Mouse (Mus musculus): ENCODE measurements at regions not wholly inside any gene's neighbourhood (a gene's known extent, or its start where the extent isn't known, plus 50 kb on each side); places are given as distances from the start of the nearest gene placed in this dataset.

DNA sequence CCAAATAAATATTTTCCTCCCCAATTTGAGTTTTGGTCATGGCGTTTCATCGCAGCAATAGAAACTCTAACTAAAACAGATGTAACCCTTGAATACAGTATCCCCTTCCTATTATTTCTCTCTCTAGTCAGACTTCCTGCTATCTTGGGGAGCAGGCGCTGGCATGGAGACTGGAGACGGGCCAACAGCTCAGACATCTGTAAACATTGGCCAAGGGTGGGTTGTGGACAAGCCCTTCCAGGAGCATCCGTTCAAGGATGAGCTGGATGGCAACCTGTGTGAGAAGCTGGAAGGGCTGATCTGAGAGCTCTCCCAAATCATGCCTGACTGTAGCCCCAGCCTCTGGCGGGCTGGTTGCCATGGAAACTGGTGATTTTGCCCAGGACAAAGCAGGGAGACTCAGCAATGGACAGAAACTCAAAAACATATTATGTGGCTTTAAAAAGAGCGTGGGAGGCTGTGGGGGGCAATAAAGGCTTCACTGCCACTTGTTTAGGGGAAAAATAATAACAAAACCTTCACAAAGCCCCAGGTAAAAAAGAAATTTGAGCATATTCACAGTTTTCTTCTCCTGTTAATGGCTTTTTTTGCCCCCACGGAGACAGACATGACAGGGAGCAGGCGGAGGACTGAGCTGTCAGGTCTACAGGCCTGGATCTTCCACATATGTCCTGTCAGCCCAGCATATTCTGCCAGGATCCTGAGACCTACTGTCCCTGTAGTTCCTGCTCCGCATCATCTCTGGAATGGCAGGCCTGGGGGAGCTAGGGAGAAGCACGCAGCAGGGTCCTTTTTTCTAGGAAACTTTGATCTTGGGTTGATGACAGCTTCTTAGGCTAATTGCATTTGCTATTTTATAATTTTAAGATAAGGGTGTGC lies 113.0 kb downstream of the Chst1 start:
- H3K27me3 ChIP-seq (ENCODE audit: insufficient read depth, poor library complexity, severe bottlenecking): peaks cover 10% of the 10 kb centered on the region; the same call in 1 of the 2 replicates
- WGBS: 62% methylated on average over 11 of the region's 11 CpGs
- DNase-seq (ENCODE audit: low spot score): peak; percentile 31
- H3K4me1 ChIP-seq (replicated peaks): peaks cover 28% of the 10 kb centered on the region
- H3K9me3 ChIP-seq: no peaks in the 10 kb centered on the region
- no peak overlapping the region for H3K4me3 ChIP-seq
- H3K36me3 ChIP-seq: no peaks in the 10 kb centered on the region
- peak overlapping the region; percentile 20; the same call in 1 of the 2 replicates for H3K27ac ChIP-seq

DNA sequence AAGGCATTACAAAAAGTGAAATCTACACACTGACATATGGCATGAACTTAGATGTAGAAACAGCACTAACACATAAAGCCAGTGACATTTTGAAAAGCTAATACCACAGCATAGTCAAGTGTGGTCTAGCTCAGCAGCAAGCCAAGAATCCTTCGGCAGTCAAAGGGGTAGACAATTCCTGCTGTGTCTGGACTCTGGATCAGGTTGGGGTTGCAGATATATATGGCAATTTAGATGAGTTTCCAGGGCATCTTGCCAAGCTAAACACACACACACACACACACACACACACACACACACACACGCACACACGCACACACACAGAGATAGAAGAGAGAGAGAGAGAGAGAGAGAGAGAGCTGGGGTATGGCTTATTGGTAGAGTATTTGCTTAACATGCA lies 118.2 kb downstream of the Chst1 start:
- Histone ChIP-seq H3K4me3 (no peak overlapping the region), H3K36me3 (no peaks in the 10 kb centered on the region), H3K27ac (no peak overlapping the region), H3K27me3 (ENCODE audit: insufficient read depth, poor library complexity, severe bottlenecking) (no peaks in the 10 kb centered on the region), H3K4me1 (replicated peaks) (peaks cover 3% of the 10 kb centered on the region), H3K9me3 (no peaks in the 10 kb centered on the region)
- 75% methylated on average over 3 of the region's 3 CpGs for WGBS
- DNase-seq (ENCODE audit: low spot score): no peak

DNA sequence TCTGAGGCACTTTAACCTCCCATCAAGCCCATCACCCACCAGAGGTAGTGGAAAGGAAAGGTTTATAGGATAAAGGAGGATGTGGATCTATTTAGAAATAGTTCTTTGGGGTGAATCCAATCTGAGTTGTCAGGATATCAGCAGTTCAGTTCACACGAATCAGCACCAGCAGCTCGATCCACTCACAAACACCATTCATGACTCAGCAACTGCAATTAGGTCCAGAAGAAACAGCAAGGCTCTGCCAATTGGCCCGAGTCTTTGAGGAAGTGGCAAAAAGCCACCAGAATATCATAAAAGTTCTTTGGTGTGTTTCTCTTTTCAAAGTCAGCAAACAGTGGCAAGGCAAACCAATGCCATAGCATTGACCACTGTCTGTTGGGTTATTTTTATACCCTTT lies 122.4 kb downstream of the Chst1 start:
- Histone ChIP-seq H3K9me3 (no peaks in the 10 kb centered on the region), H3K4me3 (no peak overlapping the region), H3K27me3 (ENCODE audit: insufficient read depth, poor library complexity, severe bottlenecking) (no peaks in the 10 kb centered on the region), H3K27ac (no peak overlapping the region), H3K4me1 (replicated peaks) (peaks cover 13% of the 10 kb centered on the region), H3K36me3 (no peaks in the 10 kb centered on the region)
- 90% methylated on average over 3 of the region's 3 CpGs for WGBS
- DNase-seq (ENCODE audit: low spot score): no peak

DNA sequence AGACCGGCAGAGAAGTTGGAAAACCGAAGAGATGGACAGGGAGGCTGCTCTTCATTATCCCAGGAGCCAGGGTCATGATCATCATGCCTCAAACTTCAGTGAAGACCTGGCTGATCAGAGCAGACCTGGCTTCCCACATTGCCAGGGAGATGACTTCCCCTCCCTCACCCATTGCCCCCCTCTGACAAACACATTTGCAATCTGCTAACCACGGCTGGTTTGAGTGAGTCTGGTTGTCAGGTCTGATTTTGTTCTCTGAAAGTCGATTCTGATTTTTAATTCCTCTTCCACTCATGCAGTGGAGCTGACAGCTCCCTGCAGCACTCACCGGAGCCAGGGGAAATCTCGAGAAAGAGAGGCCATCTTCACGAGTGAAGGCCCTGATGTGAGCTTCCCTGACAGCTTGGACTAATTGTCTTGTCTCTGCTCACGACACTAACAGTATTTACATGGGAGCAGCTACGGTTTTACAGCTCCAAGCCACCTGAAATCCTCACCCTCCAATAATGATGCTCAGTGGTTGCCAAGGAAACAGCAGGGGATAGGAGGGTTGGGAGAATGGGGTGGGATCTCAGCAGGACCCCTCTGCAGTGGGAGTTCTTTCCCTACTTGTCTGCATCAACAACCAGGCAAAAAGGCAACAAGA lies 124.2 kb downstream of the Chst1 start:
- Histone ChIP-seq H3K27ac (no peak overlapping the region), H3K27me3 (ENCODE audit: insufficient read depth, poor library complexity, severe bottlenecking) (no peaks in the 10 kb centered on the region), H3K4me3 (no peak overlapping the region), H3K9me3 (no peaks in the 10 kb centered on the region), H3K36me3 (no peaks in the 10 kb centered on the region), H3K4me1 (replicated peaks) (peaks cover 19% of the 10 kb centered on the region)
- 49% methylated on average over 9 of the region's 9 CpGs for WGBS
- no peak for DNase-seq (ENCODE audit: low spot score)

DNA sequence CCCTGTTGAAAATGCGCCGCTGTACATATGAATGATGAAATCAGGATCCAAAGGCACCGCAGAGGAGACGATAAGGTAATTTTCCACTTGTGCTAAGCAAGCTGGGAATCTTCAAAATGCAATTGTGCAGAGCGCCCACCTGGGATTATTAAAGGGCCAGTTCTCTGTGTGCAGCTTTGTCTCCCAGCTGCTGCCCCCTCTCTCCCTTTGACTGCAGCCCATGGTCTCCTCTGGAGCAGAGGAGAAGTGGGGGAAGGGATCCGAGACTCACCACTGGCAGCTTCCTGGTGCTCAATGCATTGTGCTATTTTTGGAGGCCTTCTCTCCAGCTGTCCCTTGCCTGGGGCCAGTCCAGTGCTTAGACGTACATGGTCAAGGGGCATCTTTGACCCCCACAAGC lies 127.1 kb downstream of the Chst1 start:
- Histone ChIP-seq H3K36me3 (no peaks in the 10 kb centered on the region), H3K4me1 (replicated peaks) (peaks cover 19% of the 10 kb centered on the region), H3K27ac (peak overlapping the region; percentile 81), H3K4me3 (no peak overlapping the region), H3K27me3 (ENCODE audit: insufficient read depth, poor library complexity, severe bottlenecking) (peaks cover 4% of the 10 kb centered on the region; the same call in 1 of the 2 replicates), H3K9me3 (no peaks in the 10 kb centered on the region)
- no peak for DNase-seq (ENCODE audit: low spot score)
- 59% methylated on average over 7 of the region's 7 CpGs for WGBS

DNA sequence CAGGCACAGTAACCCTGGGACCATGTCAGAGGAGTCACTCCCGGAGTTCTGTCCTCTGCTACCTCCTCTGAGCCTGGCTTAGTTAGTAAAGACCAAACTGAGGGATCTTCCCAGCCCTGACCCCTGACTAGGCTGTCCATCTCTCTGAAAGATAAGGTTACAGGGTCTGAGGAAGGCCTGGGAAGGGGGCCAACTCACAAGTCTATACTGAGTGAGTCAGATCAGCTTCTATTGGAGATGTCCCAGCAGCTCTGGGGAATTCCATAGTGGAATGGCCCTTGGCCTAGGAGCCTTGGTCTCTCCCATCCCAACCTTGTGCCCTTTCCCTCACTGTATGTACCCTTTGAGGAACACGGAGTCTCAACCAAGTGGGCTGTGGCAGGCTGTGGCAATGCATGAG lies 127.7 kb downstream of the Chst1 start:
- Histone ChIP-seq H3K36me3 (no peaks in the 10 kb centered on the region), H3K9me3 (no peaks in the 10 kb centered on the region), H3K4me3 (no peak overlapping the region), H3K4me1 (replicated peaks) (peaks cover 22% of the 10 kb centered on the region), H3K27ac (peak overlapping the region; percentile 81), H3K27me3 (ENCODE audit: insufficient read depth, poor library complexity, severe bottlenecking) (peaks cover 4% of the 10 kb centered on the region; the same call in 1 of the 2 replicates)
- WGBS: 92% methylated on average over 2 of the region's 2 CpGs
- no peak for DNase-seq (ENCODE audit: low spot score)

DNA sequence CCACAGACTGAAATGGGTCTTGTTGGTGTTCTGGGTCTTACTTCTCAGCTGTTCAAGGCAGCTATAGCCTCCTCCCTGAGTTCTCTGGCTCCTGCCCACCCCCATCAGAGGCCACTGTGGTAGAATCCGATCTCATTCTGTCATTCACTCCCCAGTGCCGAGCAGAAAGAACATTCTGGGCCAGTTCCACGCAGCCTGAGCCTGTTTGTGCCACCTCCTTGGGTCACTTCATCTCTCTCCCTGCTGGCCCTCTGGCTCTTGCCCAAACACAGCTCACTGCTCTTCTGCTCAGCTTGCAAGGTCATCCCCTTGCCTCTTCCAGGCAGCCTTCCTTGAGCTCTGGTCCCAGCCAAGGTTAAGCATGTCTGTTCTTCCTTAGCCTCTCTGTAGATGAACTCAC lies 128.9 kb downstream of the Chst1 start:
- Histone ChIP-seq H3K27me3 (ENCODE audit: insufficient read depth, poor library complexity, severe bottlenecking) (peaks cover 4% of the 10 kb centered on the region; the same call in 1 of the 2 replicates), H3K36me3 (no peaks in the 10 kb centered on the region), H3K4me1 (replicated peaks) (peaks cover 24% of the 10 kb centered on the region), H3K27ac (no peak overlapping the region), H3K4me3 (no peak overlapping the region), H3K9me3 (no peaks in the 10 kb centered on the region)
- DNase-seq (ENCODE audit: low spot score): no peak
- WGBS: 79% methylated on average over 3 of the region's 3 CpGs

DNA sequence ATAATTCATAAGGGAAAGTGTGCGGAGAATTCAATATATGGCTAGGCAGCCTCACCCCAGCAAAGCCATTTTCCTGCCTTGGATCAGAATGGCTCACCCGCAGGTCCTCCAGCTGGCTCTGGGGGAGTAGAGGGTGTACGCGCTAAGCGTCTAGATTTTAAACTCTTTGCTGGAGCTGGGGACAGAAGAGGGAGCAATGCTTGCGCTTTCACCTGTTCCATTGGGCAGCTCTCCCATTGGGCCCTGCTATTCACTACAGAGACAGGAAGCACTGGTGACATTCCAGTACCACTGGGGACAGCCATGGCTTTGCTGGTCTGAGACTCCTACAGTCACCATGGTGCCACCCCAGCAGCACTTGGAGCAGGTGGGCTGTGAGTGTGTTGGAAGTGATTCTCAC lies 130.9 kb downstream of the Chst1 start:
- Histone ChIP-seq H3K4me3 (no peak overlapping the region), H3K36me3 (no peaks in the 10 kb centered on the region), H3K9me3 (no peaks in the 10 kb centered on the region), H3K27me3 (ENCODE audit: insufficient read depth, poor library complexity, severe bottlenecking) (peaks cover 4% of the 10 kb centered on the region; the same call in 1 of the 2 replicates), H3K4me1 (replicated peaks) (peaks cover 21% of the 10 kb centered on the region), H3K27ac (no peak overlapping the region)
- DNase-seq (ENCODE audit: low spot score): no peak
- 97% methylated on average over 6 of the region's 6 CpGs for WGBS

DNA sequence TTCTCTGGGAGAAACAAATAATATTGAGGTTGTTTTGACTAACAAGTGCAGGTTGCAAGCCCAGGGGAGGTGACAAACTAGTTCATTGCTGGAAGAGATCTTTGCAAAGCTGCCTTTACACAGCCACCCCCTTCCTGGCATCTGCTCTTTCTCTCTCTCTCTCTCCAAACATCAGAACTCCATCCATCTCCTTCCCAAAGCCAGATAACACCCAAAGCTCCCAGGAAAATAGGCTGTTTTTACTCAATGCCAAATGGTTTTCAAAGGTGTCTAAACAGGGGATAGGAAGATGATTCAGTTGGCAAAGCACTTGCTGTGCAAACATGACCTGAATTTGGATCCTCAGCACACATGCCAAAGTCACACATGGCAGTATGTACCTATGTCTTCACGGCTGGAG lies 133.9 kb downstream of the Chst1 start:
- Histone ChIP-seq H3K4me3 (no peak overlapping the region), H3K36me3 (no peaks in the 10 kb centered on the region), H3K27ac (no peak overlapping the region), H3K9me3 (no peaks in the 10 kb centered on the region), H3K27me3 (ENCODE audit: insufficient read depth, poor library complexity, severe bottlenecking) (peaks cover 6% of the 10 kb centered on the region; the same call in 1 of the 2 replicates), H3K4me1 (replicated peaks) (peaks cover 17% of the 10 kb centered on the region)
- WGBS: 97% methylated on average over 1 of the region's 1 CpGs
- no peak for DNase-seq (ENCODE audit: low spot score)

DNA sequence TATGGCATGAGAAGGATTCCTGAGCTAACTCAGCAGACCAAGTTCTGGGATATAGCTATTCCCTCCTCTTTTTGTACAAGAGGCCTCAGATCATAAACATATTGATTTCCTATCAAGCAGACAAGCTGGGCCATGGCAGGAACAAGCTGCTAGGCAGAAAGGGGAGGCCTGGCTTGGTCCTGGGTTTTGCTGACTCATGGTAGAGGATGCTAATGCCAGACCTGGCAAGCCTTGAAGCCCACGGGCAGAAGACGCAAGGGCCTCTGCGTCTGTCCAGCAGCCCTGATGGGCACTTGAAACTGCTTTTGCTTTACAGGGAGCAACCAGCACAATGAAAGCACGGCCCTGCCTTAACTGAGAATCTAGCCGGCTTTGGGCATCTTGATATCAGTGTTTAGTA lies 136.3 kb downstream of the Chst1 start:
- no peaks in the 10 kb centered on the region for H3K36me3 ChIP-seq
- WGBS: 81% methylated on average over 5 of the region's 5 CpGs
- peaks cover 17% of the 10 kb centered on the region for H3K4me1 ChIP-seq (replicated peaks)
- H3K27me3 ChIP-seq (ENCODE audit: insufficient read depth, poor library complexity, severe bottlenecking): peaks cover 6% of the 10 kb centered on the region; the same call in 1 of the 2 replicates
- DNase-seq (ENCODE audit: low spot score): no peak
- no peaks in the 10 kb centered on the region for H3K9me3 ChIP-seq
- H3K4me3 ChIP-seq: no peak overlapping the region
- no peak overlapping the region for H3K27ac ChIP-seq

DNA sequence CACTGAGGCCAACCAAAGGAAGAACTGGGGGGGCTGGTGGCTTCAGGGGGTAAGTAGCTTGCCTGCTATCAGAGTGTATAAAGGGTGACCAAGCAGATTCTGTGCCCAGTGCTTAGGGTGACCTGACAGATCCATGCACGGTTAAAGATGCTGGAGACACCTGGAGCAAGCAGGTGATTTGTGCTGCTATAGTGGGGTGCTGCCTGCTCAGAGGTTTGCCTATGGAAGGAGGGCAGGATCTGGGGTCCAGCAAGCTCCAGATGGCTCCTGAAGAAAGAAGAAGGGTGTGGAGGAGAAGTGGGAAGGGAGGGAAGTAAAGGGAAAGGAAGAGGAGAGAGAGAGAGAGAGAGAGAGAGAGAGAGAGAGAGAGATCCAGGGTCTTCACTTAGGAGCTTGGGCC lies 137.8 kb downstream of the Chst1 start:
- no peaks in the 10 kb centered on the region for H3K36me3 ChIP-seq
- DNase-seq (ENCODE audit: low spot score): no peak
- no peak overlapping the region; the same call in 1 of the 2 replicates for H3K27ac ChIP-seq
- H3K4me1 ChIP-seq (replicated peaks): peaks cover 16% of the 10 kb centered on the region
- no peaks in the 10 kb centered on the region for H3K9me3 ChIP-seq
- no peak overlapping the region for H3K4me3 ChIP-seq
- 81% methylated on average over 1 of the region's 1 CpGs for WGBS
- peaks cover 3% of the 10 kb centered on the region; the same call in 1 of the 2 replicates for H3K27me3 ChIP-seq (ENCODE audit: insufficient read depth, poor library complexity, severe bottlenecking)

DNA sequence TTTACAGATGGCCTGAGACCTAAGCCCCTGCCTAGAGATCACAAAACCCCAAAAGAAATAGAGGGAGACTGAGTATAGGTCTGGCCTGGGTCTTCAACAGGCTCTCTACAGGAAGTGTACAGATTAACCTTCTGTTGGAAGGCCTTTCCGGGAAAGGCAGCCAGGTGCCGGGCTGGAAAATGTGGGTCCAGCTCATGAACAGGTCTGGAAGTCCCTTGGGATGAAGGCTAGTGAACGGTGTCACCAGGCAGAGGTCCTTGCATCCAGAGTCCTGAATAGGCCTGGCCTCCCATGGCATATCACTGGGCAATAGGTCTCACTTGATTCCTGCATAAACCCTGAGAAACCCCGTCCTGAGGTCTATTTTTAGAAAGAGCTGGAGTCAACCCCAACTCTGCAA lies 140.1 kb downstream of the Chst1 start:
- Histone ChIP-seq H3K36me3 (no peaks in the 10 kb centered on the region), H3K4me1 (replicated peaks) (peaks cover 34% of the 10 kb centered on the region), H3K4me3 (no peak overlapping the region), H3K27ac (no peak overlapping the region), H3K27me3 (ENCODE audit: insufficient read depth, poor library complexity, severe bottlenecking) (peaks cover 3% of the 10 kb centered on the region; the same call in 1 of the 2 replicates), H3K9me3 (no peaks in the 10 kb centered on the region)
- no peak for DNase-seq (ENCODE audit: low spot score)
- 88% methylated on average over 4 of the region's 4 CpGs for whole genome bisulfite sequencing

DNA sequence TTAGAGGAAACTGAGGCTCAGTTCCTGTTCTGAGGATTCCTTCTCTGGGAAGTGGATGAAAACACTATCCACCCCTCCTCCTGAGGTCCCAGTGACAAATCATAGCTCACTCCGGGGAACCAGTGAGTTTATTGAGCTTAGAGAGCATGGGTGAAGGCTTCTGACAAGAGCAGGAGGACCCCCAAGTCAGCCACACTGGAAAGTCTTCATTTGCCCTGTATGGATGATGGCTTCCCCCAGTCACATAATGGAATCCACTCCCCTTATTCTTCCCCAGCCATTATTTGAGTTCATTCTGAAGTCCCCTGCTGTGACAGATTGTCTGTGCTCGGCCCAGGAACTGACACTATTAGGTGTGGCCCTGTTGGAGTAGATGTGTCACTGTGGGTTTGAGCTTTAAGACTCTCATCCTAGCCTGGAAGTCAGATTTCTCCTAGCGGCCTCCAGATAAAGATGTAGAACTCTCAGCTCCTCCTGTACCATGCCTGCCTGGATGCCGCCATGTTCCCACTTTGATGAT lies 141.3 kb downstream of the Chst1 start:
- Histone ChIP-seq H3K36me3 (no peaks in the 10 kb centered on the region), H3K4me3 (no peak overlapping the region), H3K9me3 (no peaks in the 10 kb centered on the region), H3K4me1 (replicated peaks) (peaks cover 34% of the 10 kb centered on the region), H3K27ac (no peak overlapping the region), H3K27me3 (ENCODE audit: insufficient read depth, poor library complexity, severe bottlenecking) (peaks cover 3% of the 10 kb centered on the region; the same call in 1 of the 2 replicates)
- DNase-seq (ENCODE audit: low spot score): no peak
- 73% methylated on average over 4 of the region's 4 CpGs for WGBS
